Mouse (Mus musculus) hindbrain, embryonic 16.5 days (tissue): ENCODE measurements at regions not wholly inside any gene's neighbourhood (a gene's known extent, or its start where the extent isn't known, plus 50 kb on each side); places are given as distances from the start of the nearest gene placed in this dataset.

Source experiments
- ATAC-seq: fragments of 200-750 bp; cut with Nextera tagmentation; 2 replicates; pipeline ENCODE4 v1.8.0; 2017; ENCODE audit warnings: moderate TSS enrichment, moderate library complexity
- H3K27ac ChIP-seq: fragments of 300-500 bp; sonication (generic); 2 replicates; pipeline ENCODE4 v1.5.1; 2014; ENCODE audit warnings: low read depth, mild to moderate bottlenecking, control low read depth, low read length, moderate library complexity
- H3K27me3 ChIP-seq: fragments of 300-500 bp; sonication (generic); replicated peaks from 2 replicates; pipeline ENCODE4 v1.6.1; 2014; ENCODE audit warnings: low read length; ENCODE audit not compliant: control insufficient read depth, insufficient read depth
- H3K36me3 ChIP-seq: fragments of 300-500 bp; sonication (generic); 2 replicates; pipeline ENCODE4 v1.6.1; 2014; ENCODE audit warnings: mild to moderate bottlenecking, low read length, moderate library complexity, mixed read lengths; ENCODE audit not compliant: control insufficient read depth, insufficient read depth
- H3K4me1 ChIP-seq: fragments of 300-500 bp; sonication (generic); 2 replicates; pipeline ENCODE4 v1.6.1; 2014; ENCODE audit warnings: low read depth, low read length; ENCODE audit not compliant: control insufficient read depth, insufficient read depth
- H3K4me2 ChIP-seq: fragments of 300-500 bp; sonication (generic); 2 replicates; pipeline ENCODE4 v1.6.1; 2014; ENCODE audit warnings: mild to moderate bottlenecking, low read length, control low read depth, moderate library complexity
- H3K4me3 ChIP-seq: fragments of 300-500 bp; sonication (generic); 2 replicates; pipeline ENCODE4 v1.5.1; 2014; ENCODE audit warnings: mild to moderate bottlenecking, low read length, control low read depth, moderate library complexity
- H3K9ac ChIP-seq: fragments of 300-500 bp; sonication (generic); 2 replicates; pipeline ENCODE4 v1.6.1; 2014; ENCODE audit warnings: low read depth, mild to moderate bottlenecking, control low read depth, low read length, moderate library complexity
- H3K9me3 ChIP-seq: fragments of 300-500 bp; sonication (generic); 2 replicates; pipeline ENCODE4 v1.6.1; 2014; ENCODE audit warnings: mild to moderate bottlenecking, low read length, moderate library complexity; ENCODE audit not compliant: control insufficient read depth
- WGBS: fragments of 180-500 bp; shearing (Covaris S2); extraction: QIAGEN DNeasy Blood & Tissue Kit; methylation state at CpG from one replicate; pipeline ENCODE4 v1.1.7; 2014; 5-methylcytosine and 5-hydroxymethylcytosine counted together

DNA sequence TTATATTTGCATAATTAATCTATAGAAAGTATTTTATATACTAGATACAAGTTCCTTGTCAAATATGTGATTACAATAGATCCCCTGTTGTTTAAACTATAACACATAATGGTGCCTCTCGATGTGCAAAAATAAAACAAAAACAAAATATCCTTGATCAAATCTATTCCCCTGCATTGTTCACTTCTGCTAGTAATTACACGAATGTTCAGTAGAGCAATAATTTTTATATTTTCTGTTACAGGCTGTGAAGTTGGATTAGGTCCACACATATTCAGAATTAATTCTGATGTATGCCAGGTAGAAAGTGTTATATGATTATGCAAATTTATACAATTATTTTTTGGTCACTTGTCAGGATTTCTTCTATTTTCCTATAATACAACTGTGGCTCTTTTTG lies 415.9 kb downstream of the Slc22a22 start:
- no peak overlapping the region for H3K4me2 ChIP-seq
- no peaks in the 10 kb centered on the region for H3K36me3 ChIP-seq
- H3K27me3 ChIP-seq: no peaks in the 10 kb centered on the region
- no peak overlapping the region for H3K9ac ChIP-seq
- no peaks in the 10 kb centered on the region for H3K4me1 ChIP-seq
- H3K27ac ChIP-seq: no peak overlapping the region
- no peaks in the 10 kb centered on the region for H3K9me3 ChIP-seq
- 83% methylated on average over 2 of the region's 2 CpGs for WGBS
- no peak overlapping the region for H3K4me3 ChIP-seq
- ATAC-seq: no peak

DNA sequence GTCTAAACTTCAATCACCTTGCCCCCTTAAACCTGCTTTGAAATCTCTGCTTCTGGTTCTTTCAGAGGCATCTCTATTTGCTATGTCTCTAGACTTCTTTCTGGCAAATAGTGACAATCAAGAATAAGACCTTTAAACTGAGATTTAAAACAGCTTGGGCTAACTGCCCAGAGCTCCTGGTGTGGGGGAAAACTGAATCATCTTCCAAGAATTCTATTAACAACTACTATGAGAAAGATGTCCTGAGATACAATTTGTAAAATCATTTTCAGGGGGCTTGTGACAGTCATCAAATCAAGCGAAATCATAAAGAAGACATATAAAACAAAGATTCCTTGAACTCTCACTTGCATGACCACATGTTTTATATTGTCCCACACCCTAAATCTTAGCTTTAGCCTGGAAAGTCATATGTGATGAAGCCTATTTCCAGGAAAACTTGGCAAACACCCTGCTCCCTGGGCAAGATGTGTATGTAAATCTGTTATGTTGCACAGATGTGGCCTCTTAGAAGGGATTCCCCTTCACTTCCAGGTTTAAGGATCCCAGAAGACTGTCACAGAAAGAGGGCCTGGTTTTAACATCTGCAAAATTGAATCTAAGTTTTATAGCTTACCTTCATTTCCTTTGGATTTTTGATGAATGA lies 417.8 kb downstream of the Slc22a22 start:
- H3K4me1 ChIP-seq: no peaks in the 10 kb centered on the region
- no peak overlapping the region for H3K4me2 ChIP-seq
- no peaks in the 10 kb centered on the region for H3K36me3 ChIP-seq
- H3K9me3 ChIP-seq: no peaks in the 10 kb centered on the region
- no peak overlapping the region for H3K9ac ChIP-seq
- ATAC-seq: no peak
- H3K4me3 ChIP-seq: no peak overlapping the region
- H3K27ac ChIP-seq: no peak overlapping the region
- 97% methylated on average over 1 of the region's 1 CpGs for WGBS
- H3K27me3 ChIP-seq: no peaks in the 10 kb centered on the region

DNA sequence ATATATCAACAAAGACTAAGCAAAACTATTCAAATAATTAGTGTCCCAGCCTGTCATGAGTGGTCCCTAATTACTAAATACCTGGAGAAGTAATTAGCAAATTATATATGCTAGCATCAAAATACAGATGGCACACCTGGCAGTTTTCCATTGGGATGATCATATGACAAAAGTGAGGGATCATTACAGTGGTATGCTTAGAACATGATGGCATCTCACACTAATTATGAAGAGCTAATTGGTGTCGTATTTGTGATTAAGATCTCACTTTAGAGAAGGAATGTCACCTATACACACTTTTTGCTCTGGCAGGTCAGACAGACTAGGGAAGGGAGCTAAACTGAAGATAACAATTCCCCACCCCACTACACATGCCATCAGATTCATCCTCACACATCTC lies 425.1 kb downstream of the Slc22a22 start:
- 74% methylated on average over 1 of the region's 1 CpGs for WGBS
- H3K27me3 ChIP-seq: no peaks in the 10 kb centered on the region
- no peaks in the 10 kb centered on the region for H3K9me3 ChIP-seq
- no peaks in the 10 kb centered on the region for H3K4me1 ChIP-seq
- no peak overlapping the region for H3K4me2 ChIP-seq
- peak; percentile 27; the same call in 1 of the 2 replicates for ATAC-seq
- H3K27ac ChIP-seq: no peak overlapping the region
- H3K9ac ChIP-seq: no peak overlapping the region
- no peaks in the 10 kb centered on the region for H3K36me3 ChIP-seq
- no peak overlapping the region for H3K4me3 ChIP-seq

DNA sequence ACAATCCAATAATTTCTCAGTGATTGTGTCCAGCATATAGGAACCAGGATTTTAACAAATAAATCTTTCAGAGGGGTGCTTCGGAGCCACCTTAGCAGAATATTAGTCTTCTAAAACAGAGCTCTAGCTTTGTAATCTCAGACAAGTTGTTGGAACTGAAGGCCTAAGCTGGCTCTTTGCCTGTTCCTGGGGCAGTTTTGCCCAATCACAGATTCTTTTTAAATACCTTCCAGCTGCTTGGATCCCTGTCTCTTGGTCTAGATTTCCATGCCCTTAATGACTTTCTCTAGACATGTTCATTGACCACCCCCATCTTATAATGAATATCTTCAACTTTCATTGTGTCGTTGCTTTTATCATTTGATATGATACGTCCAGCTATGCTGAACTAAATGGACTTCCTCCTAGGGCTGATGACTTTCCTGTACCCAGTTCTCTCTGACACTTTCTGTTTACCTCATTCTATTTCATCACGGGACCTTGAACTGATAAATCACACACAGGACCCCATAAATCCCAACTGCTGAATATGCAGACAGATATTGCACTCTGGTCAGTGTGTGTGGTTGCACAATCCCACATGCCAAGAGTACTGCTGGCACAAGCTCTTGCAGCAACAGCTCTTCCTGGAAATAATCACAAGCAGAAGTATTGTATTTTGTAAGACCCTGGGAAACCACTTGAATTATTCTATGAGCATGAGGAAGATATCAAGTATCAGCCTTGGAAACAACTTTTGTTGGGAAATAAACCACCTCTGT lies 440.4 kb downstream of the Slc22a22 start:
- Histone ChIP-seq H3K27ac (no peak overlapping the region), H3K9ac (no peak overlapping the region), H3K4me2 (no peak overlapping the region), H3K27me3 (no peaks in the 10 kb centered on the region), H3K36me3 (no peaks in the 10 kb centered on the region), H3K4me1 (no peaks in the 10 kb centered on the region), H3K9me3 (no peaks in the 10 kb centered on the region), H3K4me3 (no peak overlapping the region)
- no peak for ATAC-seq
- WGBS: 91% methylated on average over 4 of the region's 4 CpGs

DNA sequence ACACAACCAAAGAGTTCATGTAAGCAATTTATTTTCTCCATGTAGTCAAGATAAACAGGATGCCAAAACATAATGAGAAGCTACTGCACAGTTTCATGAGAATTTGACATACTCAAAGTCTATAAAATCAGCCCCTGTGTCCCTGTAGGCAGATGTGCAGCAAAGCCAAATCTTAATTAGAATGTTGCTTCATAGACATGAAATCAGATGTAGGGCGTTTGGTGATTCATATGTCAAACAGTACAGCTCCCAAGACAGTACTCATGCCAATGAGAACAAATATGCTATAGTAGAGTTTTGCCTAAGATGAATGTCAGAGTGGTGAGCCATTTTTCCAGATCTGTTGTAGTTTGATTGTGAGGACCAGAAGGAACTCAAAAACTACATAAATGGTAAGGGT lies 444.4 kb downstream of the Slc22a22 start:
- Histone ChIP-seq H3K4me1 (no peaks in the 10 kb centered on the region), H3K9me3 (no peaks in the 10 kb centered on the region), H3K27me3 (no peaks in the 10 kb centered on the region), H3K9ac (no peak overlapping the region), H3K36me3 (no peaks in the 10 kb centered on the region), H3K27ac (no peak overlapping the region), H3K4me3 (no peak overlapping the region), H3K4me2 (no peak overlapping the region)
- no peak for ATAC-seq
- 67% methylated on average over 1 of the region's 1 CpGs for WGBS
